Mouse (Mus musculus) retina, postnatal 1 day (tissue): Measurements from ENCODE around the gene Ppp1r37.

Experiments used
- DNase-seq: peaks from one replicate; pipeline ENCODE4 v3.0.0-alpha.2; 2012

Ppp1r37 gene

GRCm38 (mm10) chr7:19496214-19496555, 66.7 kb downstream of the Ppp1r37 start:
- DNase-seq, result no peak

DNA sequence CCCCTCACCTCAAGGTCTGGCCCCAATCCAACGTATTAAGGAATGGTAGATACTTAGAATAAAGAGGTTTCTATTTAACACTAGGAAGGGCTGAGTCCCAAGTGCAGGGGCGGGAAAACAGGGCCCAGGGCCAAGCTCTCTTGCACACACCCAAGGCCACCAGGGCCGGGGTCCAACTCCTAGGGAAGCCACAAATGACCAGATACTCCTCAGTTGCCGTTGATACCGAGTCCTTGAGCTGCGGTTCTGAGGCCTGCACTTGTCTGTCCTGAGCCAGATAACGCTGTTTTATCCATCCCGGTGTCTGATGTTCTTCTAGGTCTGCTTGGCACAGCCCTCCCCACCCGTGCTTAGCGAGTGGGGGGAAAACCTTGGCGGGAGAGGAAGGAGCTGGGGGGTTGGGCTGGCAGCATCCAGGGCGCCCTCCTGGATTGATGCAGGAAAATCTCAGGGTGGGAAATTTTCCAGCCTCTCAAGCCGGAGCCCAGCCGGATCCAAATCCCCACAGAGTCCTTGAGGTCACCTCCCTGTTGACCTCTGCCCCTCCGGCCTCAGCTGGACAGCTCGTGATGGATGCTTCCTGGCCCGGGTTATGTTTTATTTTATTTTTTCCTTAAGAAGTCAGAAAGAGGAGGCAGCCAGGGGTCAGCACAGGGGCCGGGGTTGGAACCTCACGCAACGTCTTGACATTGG, 67.2 kb downstream of the Ppp1r37 start:
- no peak for DNase-seq

- DNase-seq, result no peak
Observed at GRCm38 (mm10) chr7:19494751-19495474, 68.0 kb downstream of the Ppp1r37 start.

DNA sequence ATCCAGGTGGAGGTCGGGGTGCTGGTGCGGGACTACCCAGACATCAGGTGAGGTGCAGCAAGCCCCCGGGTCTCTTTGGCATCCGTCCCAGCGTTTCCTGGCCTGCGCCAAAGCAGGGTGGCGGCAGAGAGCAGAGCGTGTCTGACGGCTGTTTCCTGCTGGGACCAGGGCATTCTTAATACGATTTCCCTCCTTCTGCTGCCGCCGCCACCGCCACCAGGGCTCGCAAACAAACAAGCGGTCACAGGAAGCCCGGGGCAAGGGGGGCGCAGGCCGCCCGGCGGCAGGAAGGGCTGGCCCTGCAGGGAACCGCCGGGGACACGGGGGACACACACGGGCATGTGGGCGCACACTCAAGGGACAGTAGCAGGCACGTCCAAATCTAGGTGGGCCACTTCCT, 71.1 kb downstream of the Ppp1r37 start:
- DNase-seq, result peak; percentile 59

- peak; percentile 28 for DNase-seq
Observed at GRCm38 (mm10) chr7:19489525-19489924, 73.4 kb downstream of the Ppp1r37 start.

- DNase-seq, result no peak
Observed at GRCm38 (mm10) chr7:19486549-19486948, 76.3 kb downstream of the Ppp1r37 start.

DNA sequence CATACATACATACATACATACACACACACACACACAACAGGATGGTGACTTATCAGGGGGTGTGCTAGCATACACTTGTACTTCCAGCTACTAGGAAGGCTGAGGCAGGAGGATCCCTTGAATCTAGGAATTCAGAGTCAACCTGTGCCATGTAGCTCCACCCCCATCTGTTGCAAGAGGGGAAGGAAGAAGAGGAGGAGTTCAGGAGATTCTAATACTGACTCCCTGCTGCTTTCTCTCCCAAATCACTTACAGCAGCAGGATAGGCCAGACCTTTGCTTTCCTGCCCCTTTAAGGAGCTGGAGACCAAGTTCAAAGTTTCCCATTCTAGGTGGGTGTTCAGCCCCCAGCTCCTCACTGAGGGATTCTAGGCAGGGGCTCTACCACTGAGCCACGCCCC, 77.4 kb downstream of the Ppp1r37 start:
- DNase-seq, result no peak

DNA sequence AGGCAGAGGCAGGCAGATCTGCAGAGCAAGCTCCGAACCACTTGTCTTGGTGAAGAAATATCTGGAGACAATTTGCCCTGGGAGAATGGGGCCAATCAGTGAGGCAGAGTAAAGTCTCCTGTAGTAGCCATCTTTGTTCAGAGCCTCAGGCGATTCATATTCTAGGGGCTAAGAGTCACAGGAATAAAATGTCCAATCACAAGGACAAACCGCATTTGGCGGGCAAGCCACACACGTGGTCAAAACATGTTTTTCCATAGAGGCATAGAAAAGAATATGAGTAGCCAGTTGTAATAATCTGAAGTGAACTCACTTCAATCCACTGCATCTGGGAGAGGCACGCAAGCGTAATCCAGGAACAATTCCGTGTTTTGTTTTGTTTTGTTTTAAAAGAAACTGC, 79.6 kb downstream of the Ppp1r37 start:
- no peak for DNase-seq
